Mouse (Mus musculus) heart, postnatal 0 days (tissue): ENCODE data around the gene Ptprf.

ENCODE experiments used
- CTCF ChIP-seq: IDR thresholded peaks from 2 replicates; pipeline ENCODE4 v1.5.1; 2016; ENCODE audit warnings: antibody characterized with exemption, control low read depth, low read depth
- EP300 ChIP-seq: IDR thresholded peaks from 2 replicates; pipeline ENCODE4 v1.6.1; 2016; ENCODE audit warnings: antibody characterized with exemption, low read depth

GRCm38 (mm10) chr4:118198606-118199005 lies 92.6 kb downstream of the Ptprf start:
- TF ChIP-seq EP300 (no peak), CTCF (no peak)
